Mouse (Mus musculus): ENCODE results near the gene Vgll4. TPM values are rescaled to one million over a fixed set of nuclear protein-coding genes. Genes with fewer than 3 reads are reported as not detected.

Gene Vgll4
- 10.0 TPM in 2 replicates for polyA plus RNA-seq (2015; fragmentation: Nextera tagmentation; extraction: Ambion mirVana)

DNA sequence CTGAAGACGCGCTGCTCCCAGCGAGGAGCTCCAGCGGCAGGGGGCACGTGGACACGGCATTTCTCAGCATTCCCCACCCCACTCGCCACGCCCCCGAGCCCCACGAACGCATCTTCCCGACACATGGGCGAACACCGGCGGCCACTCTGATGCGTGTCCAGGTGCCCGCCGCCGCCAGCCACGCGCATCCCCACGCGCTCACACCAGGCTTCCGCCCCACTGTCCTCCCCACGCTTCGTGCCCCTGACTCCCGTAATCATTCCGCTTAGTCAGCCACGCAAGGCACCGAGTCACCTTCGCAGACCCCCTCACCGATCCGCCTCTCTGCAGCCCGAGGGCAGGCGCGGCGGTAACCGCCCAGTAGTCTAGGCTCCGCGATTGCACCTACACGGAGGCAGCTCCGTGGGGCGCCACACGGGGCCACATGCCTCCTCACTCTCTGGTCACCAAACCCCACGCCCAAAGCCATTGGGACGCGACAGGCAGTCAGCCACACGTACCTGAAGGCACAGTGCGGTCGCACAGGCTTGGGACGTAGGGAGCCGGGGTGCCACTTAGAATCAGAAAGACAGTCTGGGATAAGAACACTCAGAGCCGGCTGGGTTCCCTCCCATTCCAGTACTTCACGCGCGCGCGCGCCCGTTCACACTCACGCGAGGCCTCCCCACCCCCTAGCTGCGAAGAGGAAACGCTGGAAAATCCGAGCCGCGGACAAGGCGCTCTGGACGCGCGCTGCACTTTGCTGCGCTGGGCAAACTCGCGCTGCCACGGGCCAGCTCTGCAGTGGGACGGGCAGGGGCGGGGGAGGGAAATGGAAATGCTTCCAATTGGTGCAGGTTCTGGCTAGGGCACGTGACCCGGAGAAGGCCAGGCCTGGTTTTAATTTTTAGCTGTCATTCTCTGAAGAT lies at the start of gene Vgll4:
Vgll4 (minus strand) TSS at position 782 of the 908 bp plus-strand sequence.
- Histone ChIP-seq H3K27ac (ENCODE audit: low read length) (no peak within 1 kb of the TSS), H3K27me3 (ENCODE audit: control insufficient read depth, insufficient read depth, low read depth, low read length) (peaks cover 46% of the 10 kb centered on the region), H3K36me3 (ENCODE audit: control insufficient read depth, insufficient read depth) (no peaks in the 10 kb centered on the region), H3K4me2 (ENCODE audit: low read depth, low read length) (peak within 1 kb of the TSS; percentile 85), H3K9ac (ENCODE audit: low read depth, low read length) (no peak within 1 kb of the TSS), H3K9me3 (replicated peaks; ENCODE audit: control insufficient read depth, low read length) (no peaks in the 10 kb centered on the region), H3K4me3 (ENCODE audit: low read depth, low read length) (peak within 1 kb of the TSS; percentile 63), H3K4me1 (ENCODE audit: control insufficient read depth, low read depth, low read length) (peaks cover 7% of the 10 kb centered on the region; the same call in 1 of the 2 replicates)
- WGBS (ENCODE audit: insufficient replicate concordance), result 1% methylated on average over 79 of the region's 79 CpGs
- no peak; the same call in 1 of the 2 replicates for ATAC-seq (ENCODE audit: low read depth)

DNA sequence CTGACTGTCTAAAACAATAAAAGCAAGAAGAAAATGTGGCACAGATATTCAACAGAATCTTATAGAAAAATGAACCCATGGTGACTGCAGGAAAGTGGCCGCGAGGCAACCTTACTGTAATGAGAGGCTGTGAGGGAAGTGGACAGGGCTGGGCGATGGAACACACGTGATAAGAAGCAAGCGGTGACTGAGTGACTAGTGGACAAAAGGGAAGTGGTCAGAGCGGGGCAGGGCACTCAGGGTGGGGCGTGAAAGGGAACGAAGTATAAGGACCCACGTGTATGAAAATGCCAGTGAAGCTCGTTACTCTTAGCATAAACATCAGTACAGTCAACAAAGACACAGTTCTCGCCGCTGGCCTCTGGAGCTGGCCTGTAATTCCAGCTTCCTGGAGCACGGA lies 45.7 kb upstream of the Vgll4 start:
- Histone ChIP-seq H3K9me3 (replicated peaks; ENCODE audit: control insufficient read depth, low read length) (no peaks in the 10 kb centered on the region), H3K27me3 (ENCODE audit: control insufficient read depth, insufficient read depth, low read depth, low read length) (no peaks in the 10 kb centered on the region), H3K36me3 (ENCODE audit: control insufficient read depth, insufficient read depth) (peaks cover 4% of the 10 kb centered on the region; the same call in 1 of the 2 replicates), H3K27ac (ENCODE audit: low read length) (no peak overlapping the region), H3K4me2 (ENCODE audit: low read depth, low read length) (no peak overlapping the region), H3K4me3 (ENCODE audit: low read depth, low read length) (no peak overlapping the region), H3K9ac (ENCODE audit: low read depth, low read length) (no peak overlapping the region), H3K4me1 (ENCODE audit: control insufficient read depth, low read depth, low read length) (no peaks in the 10 kb centered on the region)
- no peak for ATAC-seq (ENCODE audit: low read depth)
- WGBS (ENCODE audit: insufficient replicate concordance), result 53% methylated on average over 13 of the region's 13 CpGs

DNA sequence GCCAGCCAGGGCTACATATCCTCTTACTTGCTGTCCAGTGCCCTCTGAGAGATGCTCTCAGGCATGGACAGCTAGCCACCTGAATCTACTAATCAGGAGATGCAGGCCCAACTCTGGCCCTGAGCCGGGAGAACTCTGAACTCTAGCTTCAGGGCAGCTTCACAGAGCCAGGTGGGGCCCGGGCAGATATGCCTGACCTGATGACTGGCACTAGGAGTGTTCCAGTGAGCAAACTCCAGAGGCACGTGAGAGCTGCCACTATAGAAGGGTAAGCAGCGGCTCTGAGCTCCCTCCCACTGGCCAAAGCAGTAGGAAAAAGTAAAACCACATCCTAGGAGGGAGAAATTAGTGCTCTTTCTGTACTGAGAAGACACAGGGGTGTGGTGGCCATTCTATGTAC lies 43.8 kb upstream of the Vgll4 start:
- H3K9ac ChIP-seq (ENCODE audit: low read depth, low read length), result no peak overlapping the region
- no peaks in the 10 kb centered on the region for H3K27me3 ChIP-seq (ENCODE audit: control insufficient read depth, insufficient read depth, low read depth, low read length)
- peaks cover 4% of the 10 kb centered on the region; the same call in 1 of the 2 replicates for H3K36me3 ChIP-seq (ENCODE audit: control insufficient read depth, insufficient read depth)
- H3K9me3 ChIP-seq (replicated peaks; ENCODE audit: control insufficient read depth, low read length), result no peaks in the 10 kb centered on the region
- no peak for ATAC-seq (ENCODE audit: low read depth)
- H3K4me1 ChIP-seq (ENCODE audit: control insufficient read depth, low read depth, low read length), result no peaks in the 10 kb centered on the region
- no peak overlapping the region for H3K27ac ChIP-seq (ENCODE audit: low read length)
- no peak overlapping the region for H3K4me2 ChIP-seq (ENCODE audit: low read depth, low read length)
- no peak overlapping the region for H3K4me3 ChIP-seq (ENCODE audit: low read depth, low read length)
- WGBS (ENCODE audit: insufficient replicate concordance), result 66% methylated on average over 4 of the region's 4 CpGs

DNA sequence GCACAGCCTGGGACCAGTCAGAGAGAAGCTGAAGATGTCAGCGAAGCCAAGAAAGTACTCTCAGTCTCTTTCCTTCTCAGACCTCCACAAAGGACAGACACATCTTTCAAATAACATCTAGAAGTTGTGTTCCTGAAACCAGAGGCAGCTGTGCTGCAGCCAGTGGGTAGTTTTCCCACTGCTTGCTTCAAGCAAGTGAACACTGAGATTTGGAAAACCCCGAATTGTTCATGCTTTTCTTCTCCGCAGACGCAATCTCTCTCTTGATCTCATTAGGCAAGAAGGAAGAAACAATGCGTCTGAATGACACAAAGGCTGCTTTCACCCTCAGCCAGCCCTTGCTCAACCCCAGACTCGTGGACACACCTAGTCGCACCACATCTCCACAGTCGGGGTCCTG lies 42.0 kb upstream of the Vgll4 start:
- H3K27ac ChIP-seq (ENCODE audit: low read length), result no peak overlapping the region
- no peaks in the 10 kb centered on the region for H3K27me3 ChIP-seq (ENCODE audit: control insufficient read depth, insufficient read depth, low read depth, low read length)
- H3K4me3 ChIP-seq (ENCODE audit: low read depth, low read length), result no peak overlapping the region
- H3K4me2 ChIP-seq (ENCODE audit: low read depth, low read length), result no peak overlapping the region
- 0 out of 2 replicates have a peak, but pooled peaks cover 4% of the 10 kb centered on the region for H3K36me3 ChIP-seq (ENCODE audit: control insufficient read depth, insufficient read depth)
- no peak for ATAC-seq (ENCODE audit: low read depth)
- H3K4me1 ChIP-seq (ENCODE audit: control insufficient read depth, low read depth, low read length), result no peaks in the 10 kb centered on the region
- no peaks in the 10 kb centered on the region for H3K9me3 ChIP-seq (replicated peaks; ENCODE audit: control insufficient read depth, low read length)
- H3K9ac ChIP-seq (ENCODE audit: low read depth, low read length), result no peak overlapping the region
- WGBS (ENCODE audit: insufficient replicate concordance), result 74% methylated on average over 8 of the region's 8 CpGs

GRCm38 (mm10) chr6:115010815-115011214 lies 41.0 kb upstream of the Vgll4 start:
- no peak overlapping the region for H3K4me2 ChIP-seq (ENCODE audit: low read depth, low read length)
- no peaks in the 10 kb centered on the region for H3K27me3 ChIP-seq (ENCODE audit: control insufficient read depth, insufficient read depth, low read depth, low read length)
- H3K36me3 ChIP-seq (ENCODE audit: control insufficient read depth, insufficient read depth), result 0 out of 2 replicates have a peak, but pooled peaks cover 4% of the 10 kb centered on the region
- H3K4me3 ChIP-seq (ENCODE audit: low read depth, low read length), result no peak overlapping the region
- H3K4me1 ChIP-seq (ENCODE audit: control insufficient read depth, low read depth, low read length), result no peaks in the 10 kb centered on the region
- ATAC-seq (ENCODE audit: low read depth), result no peak
- WGBS (ENCODE audit: insufficient replicate concordance), result 79% methylated on average over 9 of the region's 9 CpGs
- H3K9me3 ChIP-seq (replicated peaks; ENCODE audit: control insufficient read depth, low read length), result no peaks in the 10 kb centered on the region
- no peak overlapping the region for H3K27ac ChIP-seq (ENCODE audit: low read length)
- no peak overlapping the region for H3K9ac ChIP-seq (ENCODE audit: low read depth, low read length)

- no peak for ATAC-seq (ENCODE audit: low read depth)
- H3K27me3 ChIP-seq (ENCODE audit: control insufficient read depth, insufficient read depth, low read depth, low read length), result no peaks in the 10 kb centered on the region
- 83% methylated on average over 9 of the region's 9 CpGs for WGBS (ENCODE audit: insufficient replicate concordance)
- no peak overlapping the region for H3K9ac ChIP-seq (ENCODE audit: low read depth, low read length)
- H3K4me3 ChIP-seq (ENCODE audit: low read depth, low read length), result no peak overlapping the region
- no peaks in the 10 kb centered on the region for H3K4me1 ChIP-seq (ENCODE audit: control insufficient read depth, low read depth, low read length)
- H3K9me3 ChIP-seq (replicated peaks; ENCODE audit: control insufficient read depth, low read length), result no peaks in the 10 kb centered on the region
- 0 out of 2 replicates have a peak, but pooled peaks cover 4% of the 10 kb centered on the region for H3K36me3 ChIP-seq (ENCODE audit: control insufficient read depth, insufficient read depth)
- no peak overlapping the region for H3K4me2 ChIP-seq (ENCODE audit: low read depth, low read length)
- no peak overlapping the region for H3K27ac ChIP-seq (ENCODE audit: low read length)
These were observed 40.5 kb upstream of the Vgll4 start for GRCm38 (mm10) chr6:115010304-115010703.

GRCm38 (mm10) chr6:115007728-115008127 lies 37.9 kb upstream of the Vgll4 start:
- H3K4me1 ChIP-seq (ENCODE audit: control insufficient read depth, low read depth, low read length), result no peaks in the 10 kb centered on the region
- no peak overlapping the region for H3K4me2 ChIP-seq (ENCODE audit: low read depth, low read length)
- 0 out of 2 replicates have a peak, but pooled peaks cover 4% of the 10 kb centered on the region for H3K36me3 ChIP-seq (ENCODE audit: control insufficient read depth, insufficient read depth)
- no peak for ATAC-seq (ENCODE audit: low read depth)
- no peak overlapping the region for H3K9ac ChIP-seq (ENCODE audit: low read depth, low read length)
- no peak overlapping the region for H3K27ac ChIP-seq (ENCODE audit: low read length)
- WGBS (ENCODE audit: insufficient replicate concordance), result 29% methylated on average over 5 of the region's 5 CpGs
- no peak overlapping the region for H3K4me3 ChIP-seq (ENCODE audit: low read depth, low read length)
- H3K27me3 ChIP-seq (ENCODE audit: control insufficient read depth, insufficient read depth, low read depth, low read length), result no peaks in the 10 kb centered on the region
- H3K9me3 ChIP-seq (replicated peaks; ENCODE audit: control insufficient read depth, low read length), result no peaks in the 10 kb centered on the region

DNA sequence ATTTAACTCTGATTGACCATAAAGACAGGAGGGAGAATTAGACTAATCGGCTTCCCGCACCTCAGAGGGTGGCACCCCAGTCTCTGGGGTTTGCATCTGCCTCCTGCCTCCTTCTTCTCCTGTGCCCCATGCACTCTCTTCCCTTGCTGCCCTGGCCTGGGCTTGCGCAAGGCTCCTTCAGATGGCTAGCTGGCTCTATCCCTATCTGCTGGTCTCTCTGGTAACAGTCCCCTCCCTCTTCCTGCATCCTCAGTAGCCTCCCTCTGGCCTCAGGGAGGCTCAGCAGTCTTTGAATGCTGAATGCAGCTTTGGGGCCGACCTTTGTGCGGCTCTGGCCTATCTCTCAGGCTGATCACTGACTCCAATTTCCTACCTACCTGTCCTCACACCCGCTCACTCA lies 37.2 kb upstream of the Vgll4 start:
- H3K9me3 ChIP-seq (replicated peaks; ENCODE audit: control insufficient read depth, low read length), result no peaks in the 10 kb centered on the region
- H3K27me3 ChIP-seq (ENCODE audit: control insufficient read depth, insufficient read depth, low read depth, low read length), result no peaks in the 10 kb centered on the region
- H3K9ac ChIP-seq (ENCODE audit: low read depth, low read length), result no peak overlapping the region
- peak; percentile 32; the same call in 1 of the 2 replicates for ATAC-seq (ENCODE audit: low read depth)
- H3K36me3 ChIP-seq (ENCODE audit: control insufficient read depth, insufficient read depth), result 0 out of 2 replicates have a peak, but pooled peaks cover 4% of the 10 kb centered on the region
- H3K4me1 ChIP-seq (ENCODE audit: control insufficient read depth, low read depth, low read length), result no peaks in the 10 kb centered on the region
- 68% methylated on average over 6 of the region's 6 CpGs for WGBS (ENCODE audit: insufficient replicate concordance)
- no peak overlapping the region for H3K27ac ChIP-seq (ENCODE audit: low read length)
- H3K4me3 ChIP-seq (ENCODE audit: low read depth, low read length), result no peak overlapping the region
- no peak overlapping the region for H3K4me2 ChIP-seq (ENCODE audit: low read depth, low read length)

GRCm38 (mm10) chr6:115006065-115006464 lies 36.3 kb upstream of the Vgll4 start:
- no peaks in the 10 kb centered on the region for H3K27me3 ChIP-seq (ENCODE audit: control insufficient read depth, insufficient read depth, low read depth, low read length)
- H3K9me3 ChIP-seq (replicated peaks; ENCODE audit: control insufficient read depth, low read length), result no peaks in the 10 kb centered on the region
- no peak overlapping the region for H3K9ac ChIP-seq (ENCODE audit: low read depth, low read length)
- no peak overlapping the region for H3K4me3 ChIP-seq (ENCODE audit: low read depth, low read length)
- WGBS (ENCODE audit: insufficient replicate concordance), result 56% methylated on average over 3 of the region's 3 CpGs
- ATAC-seq (ENCODE audit: low read depth), result no peak
- no peak overlapping the region for H3K4me2 ChIP-seq (ENCODE audit: low read depth, low read length)
- no peaks in the 10 kb centered on the region for H3K4me1 ChIP-seq (ENCODE audit: control insufficient read depth, low read depth, low read length)
- no peaks in the 10 kb centered on the region for H3K36me3 ChIP-seq (ENCODE audit: control insufficient read depth, insufficient read depth)
- H3K27ac ChIP-seq (ENCODE audit: low read length), result no peak overlapping the region
